Mouse (Mus musculus) spleen, embryonic (tissue): ENCODE measurements around the gene 4933424G06Rik.

Experiments
- CTCF ChIA-PET: fragments of 350-600 bp; sonication (Branson Sonifier 250); formaldehyde crosslinking; loops from one replicate; lab custom pipeline; 2022; lab: Charles Lee

Gene 4933424G06Rik

GRCm38 (mm10) chr1:36767321-36767720, 57.4 kb downstream of the 4933424G06Rik start:
- CTCF ChIA-PET: interaction anchor here (0.6 kb wide), 1 partner anchor 502 kb away, joined by 3 read pairs; no protein-coding TSS in a partner anchor

GRCm38 (mm10) chr1:36768786-36769185, 58.8 kb downstream of the 4933424G06Rik start:
- CTCF ChIA-PET: no interaction called here

GRCm38 (mm10) chr1:36769951-36770350, 60.0 kb downstream of the 4933424G06Rik start:
- CTCF ChIA-PET: no interaction called here

- CTCF ChIA-PET: no interaction called here
Measured at GRCm38 (mm10) chr1:36770998-36771397, 61.0 kb downstream of the 4933424G06Rik start.

GRCm38 (mm10) chr1:36772198-36772934, 62.4 kb downstream of the 4933424G06Rik start:
- CTCF ChIA-PET: no interaction called here

GRCm38 (mm10) chr1:36780793-36781192, 70.8 kb downstream of the 4933424G06Rik start:
- CTCF ChIA-PET: no interaction called here

- CTCF ChIA-PET: no interaction called here
Measured at GRCm38 (mm10) chr1:36782476-36782875, 72.5 kb downstream of the 4933424G06Rik start.

GRCm38 (mm10) chr1:36784365-36785134, 74.6 kb downstream of the 4933424G06Rik start:
- CTCF ChIA-PET: interaction anchor here (0.7 to 1.2 kb wide), 2 partner anchors 16 to 466 kb away, joined by 5 to 6 read pairs; no protein-coding TSS in a partner anchor

- CTCF ChIA-PET: interaction anchor here (0.5 to 1.2 kb wide), 2 partner anchors 465 to 1663 kb away, joined by 5 read pairs; no protein-coding TSS in a partner anchor
Measured at GRCm38 (mm10) chr1:36785238-36785641, 75.3 kb downstream of the 4933424G06Rik start.

GRCm38 (mm10) chr1:36786377-36786776, 76.4 kb downstream of the 4933424G06Rik start:
- CTCF ChIA-PET: no interaction called here

- CTCF ChIA-PET: no interaction called here
Measured at GRCm38 (mm10) chr1:36789416-36789815, 79.5 kb downstream of the 4933424G06Rik start.

- CTCF ChIA-PET: interaction anchor here (0.7 to 1.5 kb wide), 2 partner anchors 431 to 455 kb away, joined by 3 to 4 read pairs; no protein-coding TSS in a partner anchor
Measured at GRCm38 (mm10) chr1:36796711-36797110, 86.8 kb downstream of the 4933424G06Rik start.

- CTCF ChIA-PET: interaction anchor here (0.6 to 1.5 kb wide), 2 partner anchors 71 to 454 kb away, joined by 3 to 4 read pairs; no protein-coding TSS in a partner anchor
Measured at GRCm38 (mm10) chr1:36797481-36797880, 87.5 kb downstream of the 4933424G06Rik start.

GRCm38 (mm10) chr1:36800379-36801011, 90.5 kb downstream of the 4933424G06Rik start:
- CTCF ChIA-PET: interaction anchor here (0.6 to 0.9 kb wide), 4 partner anchors 14 to 102 kb away, joined by 3 to 11 read pairs (median 6); no protein-coding TSS in a partner anchor

GRCm38 (mm10) chr1:36804259-36804658, 94.3 kb downstream of the 4933424G06Rik start:
- CTCF ChIA-PET: interaction anchor here (0.6 kb wide), 1 partner anchor 13 kb away, joined by 4 read pairs; no protein-coding TSS in a partner anchor

- CTCF ChIA-PET: interaction anchor here (0.6 kb wide), 1 partner anchor 15 kb away, joined by 6 read pairs; no protein-coding TSS in a partner anchor
Measured at GRCm38 (mm10) chr1:36804833-36805232, 94.9 kb downstream of the 4933424G06Rik start.

- CTCF ChIA-PET: no interaction called here
Measured at GRCm38 (mm10) chr1:36806181-36806905, 96.4 kb downstream of the 4933424G06Rik start.

GRCm38 (mm10) chr1:36807086-36807485, 97.1 kb downstream of the 4933424G06Rik start:
- CTCF ChIA-PET: no interaction called here
